Mouse (Mus musculus) olfactory bulb, adult 2 months (tissue): ENCODE data around the gene Stk38.

Source experiments
- CTCF ChIP-seq: fragments of 200-500 bp; IDR thresholded peaks from 2 replicates; pipeline ENCODE4 v1.5.1; 2012; ENCODE audit warnings: low read depth, mild to moderate bottlenecking, low read length, moderate library complexity; ENCODE audit not compliant: insufficient read depth
- POLR2A ChIP-seq: fragments of 200-500 bp; IDR thresholded peaks from 2 replicates; pipeline ENCODE4 v1.6.1; 2012; ENCODE audit warnings: mild to moderate bottlenecking, low read depth, low read length, moderate library complexity; ENCODE audit not compliant: insufficient read depth

- TF ChIP-seq CTCF (no peak), POLR2A (no peak)
These were observed 12.6 kb upstream of the Stk38 start for GRCm38 (mm10) chr17:29020444-29020843.
